Mouse (Mus musculus) heart, embryonic 10.5 days (tissue): ENCODE results near the gene Rfx2. TPM values are rescaled to one million over a fixed set of nuclear protein-coding genes. Genes with fewer than 3 reads are reported as not detected.
A peak's percentile ranks its signal among the peaks of the same experiment; 100 is the strongest.

ENCODE experiments used
- DNase-seq: peaks from one replicate; pipeline ENCODE4 v3.0.0-alpha.2; 2017; ENCODE audit warnings: low spot score
- H3K27ac ChIP-seq: fragments of 300-500 bp; sonication (generic); 2 replicates; pipeline ENCODE4 v1.5.1; 2016; ENCODE audit warnings: mild to moderate bottlenecking
- H3K27me3 ChIP-seq: fragments of 300-500 bp; sonication (generic); 2 replicates; pipeline ENCODE4 v1.6.1; 2016; ENCODE audit warnings: mild to moderate bottlenecking; ENCODE audit not compliant: poor library complexity, insufficient read depth, severe bottlenecking
- H3K36me3 ChIP-seq: fragments of 300-500 bp; sonication (generic); 2 replicates; pipeline ENCODE4 v1.6.1; 2016; ENCODE audit warnings: mild to moderate bottlenecking, moderate library complexity
- H3K4me1 ChIP-seq: fragments of 300-500 bp; sonication (generic); 2 replicates; pipeline ENCODE4 v1.6.1; 2016; ENCODE audit warnings: mild to moderate bottlenecking
- H3K4me3 ChIP-seq: fragments of 300-500 bp; sonication (generic); 2 replicates; pipeline ENCODE4 v1.5.1; 2016; ENCODE audit warnings: mild to moderate bottlenecking, moderate library complexity
- H3K9me3 ChIP-seq: fragments of 300-500 bp; sonication (generic); 2 replicates; pipeline ENCODE4 v1.6.1; 2016; ENCODE audit warnings: mild to moderate bottlenecking, moderate library complexity
- WGBS: fragments of 180-500 bp; shearing (Covaris S2); methylation state at CpG from one replicate; pipeline ENCODE4 v1.1.7; 2016; 5-methylcytosine and 5-hydroxymethylcytosine counted together
- polyA plus RNA-seq: library from polyadenylated mRNA; unstranded; fragments of >200 nt; fragmentation: Nextera tagmentation; extraction: Ambion mirVana; gene quantifications from 2 replicates; pipeline ENCODE4 v1.2.1, GENCODE M21; 2016

The Rfx2 gene
- 4.0 and 4.8 TPM in 2 replicates for polyA plus RNA-seq

DNA sequence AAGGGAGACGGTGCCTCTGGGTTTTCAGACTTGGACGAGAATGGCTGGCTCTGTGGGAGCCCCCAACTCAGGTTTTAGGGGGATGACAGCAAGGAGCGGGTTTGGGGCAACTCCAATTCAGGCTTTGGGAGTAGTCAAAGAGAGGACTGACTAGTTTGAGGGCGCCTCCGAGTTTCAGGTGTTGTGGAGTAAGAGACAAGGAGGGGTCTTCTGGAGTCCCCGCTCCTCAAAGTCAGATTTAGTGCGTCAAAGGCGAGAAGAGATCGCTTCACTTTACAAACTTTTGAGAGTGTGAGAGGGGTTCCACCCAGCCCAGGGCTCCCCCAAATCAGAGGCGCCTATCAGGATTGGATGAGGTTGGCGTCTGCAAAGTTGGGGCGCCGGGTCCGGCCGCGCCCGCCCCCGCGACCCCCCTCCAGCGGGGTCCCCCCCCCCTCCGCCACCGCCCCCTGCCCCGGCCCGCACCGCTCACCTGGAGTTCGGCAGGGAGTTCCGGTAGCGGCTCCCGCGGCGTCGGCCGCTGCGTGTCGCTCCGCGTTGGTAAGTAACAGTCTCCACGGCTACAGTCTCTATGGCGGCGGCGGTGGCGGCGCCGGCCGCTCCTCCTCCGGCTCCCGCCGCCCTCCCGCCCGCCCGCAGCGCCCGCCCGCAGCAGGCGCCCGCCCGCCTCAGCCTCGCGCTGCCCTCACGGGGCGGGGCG lies at the start of gene Rfx2:
TSS of gene Rfx2 (minus strand) at position 603 of the 700 bp plus-strand sequence.
- H3K4me1 ChIP-seq, result peaks cover 18% of the 10 kb centered on the region
- H3K9me3 ChIP-seq, result no peaks in the 10 kb centered on the region
- DNase-seq, result no peak
- H3K27me3 ChIP-seq, result peaks cover 45% of the 10 kb centered on the region
- peak within 1 kb of the TSS; percentile 87 for H3K27ac ChIP-seq
- H3K36me3 ChIP-seq, result no peaks in the 10 kb centered on the region
- peak within 1 kb of the TSS; percentile 73 for H3K4me3 ChIP-seq
- under 1% methylated on average over 60 of the region's 62 CpGs for WGBS

DNA sequence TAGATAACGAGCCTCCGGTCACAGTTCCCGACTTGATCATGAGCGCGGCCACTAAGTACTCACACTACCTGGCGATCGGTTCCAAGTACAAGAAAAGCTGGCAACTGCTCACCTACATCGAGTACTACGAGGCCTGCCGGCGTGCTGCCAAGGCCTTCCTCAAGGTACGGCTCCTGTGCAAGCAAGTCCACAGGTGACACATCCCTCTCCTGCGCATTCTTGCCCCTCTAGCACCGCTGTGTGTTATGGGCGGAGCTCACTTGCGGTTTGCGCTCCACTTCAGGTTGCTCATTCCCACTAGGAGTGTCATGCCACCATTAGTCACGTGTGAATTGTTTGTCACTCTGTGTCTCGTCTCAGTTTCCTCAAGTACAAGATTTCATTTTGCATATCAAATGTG lies 46.6 kb upstream of the Rfx2 start:
- WGBS, result 87% methylated on average over 19 of the region's 19 CpGs

GRCm38 (mm10) chr17:56876981-56877380 lies 46.2 kb upstream of the Rfx2 start:
- H3K4me1 ChIP-seq, result no peaks in the 10 kb centered on the region
- H3K27ac ChIP-seq, result no peak overlapping the region
- H3K27me3 ChIP-seq, result no peaks in the 10 kb centered on the region
- H3K4me3 ChIP-seq, result no peak overlapping the region
- WGBS, result 69% methylated on average over 8 of the region's 8 CpGs
- H3K36me3 ChIP-seq, result no peaks in the 10 kb centered on the region
- H3K9me3 ChIP-seq, result no peaks in the 10 kb centered on the region
- no peak for DNase-seq

More for the DNA sequence above, 46.6 kb upstream of the Rfx2 start:
- Histone ChIP-seq H3K9me3 (no peaks in the 10 kb centered on the region), H3K4me3 (no peak overlapping the region), H3K4me1 (no peaks in the 10 kb centered on the region), H3K27me3 (0 out of 2 replicates have a peak, but pooled peaks cover under 1% of the 10 kb centered on the region), H3K27ac (no peak overlapping the region), H3K36me3 (no peaks in the 10 kb centered on the region)
- no peak for DNase-seq

DNA sequence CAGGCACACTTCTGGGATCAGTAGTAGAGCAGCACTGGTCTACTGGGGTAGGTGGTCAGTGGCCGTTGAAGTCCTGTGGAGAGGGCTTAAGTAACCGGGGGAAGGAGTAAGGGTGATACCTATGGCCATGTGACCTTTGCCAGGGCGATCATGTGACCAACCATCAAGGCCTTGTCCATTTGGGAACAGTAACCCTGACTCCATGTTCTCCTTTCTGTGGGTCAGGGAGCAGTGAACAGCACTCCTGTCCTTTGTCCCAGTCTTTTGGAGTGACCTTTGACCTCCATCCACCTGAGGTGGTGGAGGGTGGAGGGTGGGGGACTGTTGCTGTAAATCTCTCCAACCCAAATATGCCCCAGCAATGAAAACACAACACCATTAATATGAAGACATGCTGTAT lies 45.7 kb upstream of the Rfx2 start:
- H3K4me1 ChIP-seq, result no peaks in the 10 kb centered on the region
- H3K27ac ChIP-seq, result no peak overlapping the region
- H3K9me3 ChIP-seq, result no peaks in the 10 kb centered on the region
- 72% methylated on average over 3 of the region's 3 CpGs for WGBS
- no peak overlapping the region for H3K4me3 ChIP-seq
- no peak for DNase-seq
- H3K27me3 ChIP-seq, result no peaks in the 10 kb centered on the region
- no peaks in the 10 kb centered on the region for H3K36me3 ChIP-seq

- Histone ChIP-seq H3K4me3 (no peak within 1 kb of the TSS), H3K9me3 (no peaks in the 10 kb centered on the region), H3K27ac (no peak within 1 kb of the TSS), H3K36me3 (no peaks in the 10 kb centered on the region), H3K4me1 (no peaks in the 10 kb centered on the region), H3K27me3 (no peaks in the 10 kb centered on the region)
- DNase-seq, result no peak
- 78% methylated on average over 12 of the region's 12 CpGs for WGBS
Observed at GRCm38 (mm10) chr17:56874936-56875651, 44.3 kb upstream of the Rfx2 start, which contains the start of gene 1700061G19Rik. 1700061G19Rik (plus strand) TSS chr17:56875477.

DNA sequence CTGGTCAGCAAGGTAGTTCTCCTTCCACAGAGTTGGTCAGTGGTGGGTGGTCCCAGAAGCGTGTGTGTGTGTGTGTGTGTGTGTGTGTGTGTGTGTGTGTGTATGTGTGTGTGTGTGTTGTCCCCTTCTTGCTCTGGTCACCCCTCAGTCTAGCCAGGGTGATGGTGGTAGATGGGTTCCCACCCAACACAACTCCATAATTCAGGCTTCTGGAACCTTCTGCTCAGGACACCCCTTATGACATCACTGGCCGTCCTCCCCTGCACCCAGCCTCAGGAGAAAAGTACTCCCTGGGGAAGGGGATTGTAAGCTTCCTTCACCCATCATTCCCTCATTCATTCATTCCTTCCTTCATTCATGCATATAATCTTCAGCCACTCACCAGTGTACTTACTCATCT lies 43.4 kb upstream of the Rfx2 start, which contains the start of gene Acsbg2:
TSS of gene Acsbg2 (minus strand) at position 211 of the 400 bp plus-strand sequence.
- no peak for DNase-seq
- Histone ChIP-seq H3K4me3 (no peak within 1 kb of the TSS), H3K4me1 (no peaks in the 10 kb centered on the region), H3K27ac (no peak within 1 kb of the TSS), H3K27me3 (no peaks in the 10 kb centered on the region), H3K36me3 (no peaks in the 10 kb centered on the region), H3K9me3 (no peaks in the 10 kb centered on the region)
- 74% methylated on average over 2 of the region's 2 CpGs for WGBS

- Histone ChIP-seq H3K27me3 (no peaks in the 10 kb centered on the region), H3K27ac (no peak overlapping the region), H3K4me3 (no peak overlapping the region), H3K36me3 (no peaks in the 10 kb centered on the region), H3K4me1 (no peaks in the 10 kb centered on the region), H3K9me3 (no peaks in the 10 kb centered on the region)
- WGBS, result 72% methylated on average over 7 of the region's 7 CpGs
- no peak for DNase-seq
Observed at GRCm38 (mm10) chr17:56872512-56872911, 41.7 kb upstream of the Rfx2 start.

DNA sequence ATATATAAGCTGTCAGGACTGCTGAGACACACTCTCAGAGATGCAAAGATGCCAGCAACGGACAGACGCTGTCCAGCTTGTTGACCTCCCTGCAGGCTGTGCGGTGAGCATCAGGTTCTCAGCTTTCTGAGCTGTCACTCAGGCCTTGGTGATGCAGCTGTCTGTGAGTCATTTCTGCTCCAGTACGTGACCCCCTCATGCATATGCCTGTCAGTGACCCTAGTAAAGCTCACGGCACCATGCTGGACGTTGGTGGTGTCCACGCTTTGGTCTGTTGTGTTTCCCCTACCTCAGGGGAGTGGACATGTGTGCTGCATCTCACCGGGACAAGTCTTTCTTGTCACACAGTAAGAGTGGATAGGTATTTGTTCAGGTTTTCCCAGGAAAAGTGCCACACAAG lies 41.0 kb upstream of the Rfx2 start:
- Histone ChIP-seq H3K4me3 (no peak overlapping the region), H3K4me1 (no peaks in the 10 kb centered on the region), H3K36me3 (no peaks in the 10 kb centered on the region), H3K27me3 (no peaks in the 10 kb centered on the region), H3K9me3 (0 out of 2 replicates have a peak, but pooled peaks cover 4% of the 10 kb centered on the region), H3K27ac (no peak overlapping the region)
- WGBS, result 74% methylated on average over 8 of the region's 8 CpGs
- no peak for DNase-seq

DNA sequence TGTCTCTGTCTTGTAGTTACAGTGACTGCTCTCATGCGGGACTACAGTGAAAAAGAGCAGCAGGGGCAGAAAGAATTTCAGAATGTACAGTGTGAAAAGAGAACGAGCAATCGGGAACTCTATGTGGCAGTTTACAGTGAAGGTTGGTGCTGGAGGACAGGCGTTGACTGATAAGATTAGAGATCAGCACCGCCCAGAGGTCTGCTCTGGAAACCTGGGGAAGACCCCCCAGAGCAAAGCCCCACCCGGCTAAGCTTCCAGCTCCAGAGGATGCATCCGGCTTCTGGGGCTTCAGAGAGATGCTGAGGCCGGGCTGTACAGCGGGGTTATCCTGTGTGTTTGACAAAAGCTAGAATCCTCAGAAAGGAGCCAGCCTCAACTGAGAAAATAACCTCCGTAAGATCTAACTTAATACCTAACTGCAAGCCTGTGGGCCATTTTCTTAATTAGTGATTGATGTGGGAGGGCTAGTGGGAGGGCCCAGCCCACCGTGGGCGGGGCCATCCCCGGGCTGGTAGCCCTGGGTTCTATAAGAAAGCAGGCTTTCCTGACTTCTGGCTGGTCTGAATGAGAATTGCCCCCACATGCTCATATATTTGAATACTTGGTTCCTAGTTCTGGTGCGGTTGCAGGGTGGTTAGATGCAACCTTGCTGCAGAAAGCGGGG lies 39.6 kb upstream of the Rfx2 start:
- 43% methylated on average over 15 of the region's 15 CpGs for WGBS
- 0 out of 2 replicates have a peak, but pooled peaks cover 5% of the 10 kb centered on the region for H3K9me3 ChIP-seq

GRCm38 (mm10) chr17:56869481-56869977 lies 38.7 kb upstream of the Rfx2 start:
- H3K4me1 ChIP-seq, result no peaks in the 10 kb centered on the region
- no peaks in the 10 kb centered on the region for H3K36me3 ChIP-seq
- H3K4me3 ChIP-seq, result no peak overlapping the region
- no peaks in the 10 kb centered on the region for H3K27me3 ChIP-seq
- WGBS, result 80% methylated on average over 9 of the region's 9 CpGs
- H3K27ac ChIP-seq, result no peak overlapping the region
- DNase-seq, result no peak
- H3K9me3 ChIP-seq, result 0 out of 2 replicates have a peak, but pooled peaks cover 5% of the 10 kb centered on the region

More for the DNA sequence above, 39.6 kb upstream of the Rfx2 start:
- H3K4me1 ChIP-seq, result no peaks in the 10 kb centered on the region
- H3K27me3 ChIP-seq, result no peaks in the 10 kb centered on the region
- H3K27ac ChIP-seq, result no peak overlapping the region
- H3K36me3 ChIP-seq, result no peaks in the 10 kb centered on the region
- no peak overlapping the region for H3K4me3 ChIP-seq
- DNase-seq, result no peak

- H3K9me3 ChIP-seq, result 0 out of 2 replicates have a peak, but pooled peaks cover 5% of the 10 kb centered on the region
- H3K27me3 ChIP-seq, result no peaks in the 10 kb centered on the region
- H3K4me3 ChIP-seq, result no peak overlapping the region
- WGBS, result 79% methylated on average over 7 of the region's 7 CpGs
- H3K36me3 ChIP-seq, result no peaks in the 10 kb centered on the region
- peaks cover 4% of the 10 kb centered on the region; the same call in 1 of the 2 replicates for H3K4me1 ChIP-seq
- no peak for DNase-seq
- H3K27ac ChIP-seq, result no peak overlapping the region
Observed at GRCm38 (mm10) chr17:56866071-56866470, 35.3 kb upstream of the Rfx2 start.

DNA sequence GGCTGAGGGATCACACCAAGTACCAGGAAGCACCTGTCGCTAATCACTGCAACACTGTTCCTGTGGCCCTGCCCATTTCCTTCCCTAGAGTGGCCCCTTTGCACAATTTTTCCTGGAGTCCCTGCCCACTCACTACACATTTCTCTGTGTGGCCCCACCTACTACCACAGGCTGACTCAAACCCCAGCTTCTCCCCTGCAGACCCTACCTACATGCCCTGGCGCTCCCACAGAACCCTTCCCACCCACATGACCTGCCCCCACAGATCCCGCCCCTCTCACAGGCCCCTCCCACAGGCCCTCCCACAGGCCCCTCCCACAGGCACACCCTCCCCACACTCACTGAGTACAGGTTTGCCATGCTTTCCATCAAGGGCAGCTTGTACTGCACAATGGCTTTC lies 30.4 kb upstream of the Rfx2 start:
- Histone ChIP-seq H3K27ac (no peak overlapping the region; the same call in 1 of the 2 replicates), H3K27me3 (no peaks in the 10 kb centered on the region), H3K4me3 (no peak overlapping the region), H3K9me3 (no peaks in the 10 kb centered on the region), H3K4me1 (peaks cover 8% of the 10 kb centered on the region; the same call in 1 of the 2 replicates), H3K36me3 (no peaks in the 10 kb centered on the region)
- DNase-seq, result no peak
- WGBS, result 36% methylated on average over 3 of the region's 3 CpGs
